Mouse (Mus musculus) adrenal gland, postnatal 0 days (tissue): ENCODE results near the gene Igsf8. TPM values are rescaled to one million over a fixed set of nuclear protein-coding genes. Genes with fewer than 3 reads are reported as not detected.

ENCODE experiments used
- polyA plus RNA-seq: library from polyadenylated mRNA; unstranded; fragments of >200 nt; fragmentation: Nextera tagmentation; extraction: Ambion mirVana; gene quantifications from 2 replicates; pipeline ENCODE4 v1.2.1, GENCODE M21; 2015

Igsf8 gene
- 29.8 and 33.0 TPM in 2 replicates for polyA plus RNA-seq

DNA sequence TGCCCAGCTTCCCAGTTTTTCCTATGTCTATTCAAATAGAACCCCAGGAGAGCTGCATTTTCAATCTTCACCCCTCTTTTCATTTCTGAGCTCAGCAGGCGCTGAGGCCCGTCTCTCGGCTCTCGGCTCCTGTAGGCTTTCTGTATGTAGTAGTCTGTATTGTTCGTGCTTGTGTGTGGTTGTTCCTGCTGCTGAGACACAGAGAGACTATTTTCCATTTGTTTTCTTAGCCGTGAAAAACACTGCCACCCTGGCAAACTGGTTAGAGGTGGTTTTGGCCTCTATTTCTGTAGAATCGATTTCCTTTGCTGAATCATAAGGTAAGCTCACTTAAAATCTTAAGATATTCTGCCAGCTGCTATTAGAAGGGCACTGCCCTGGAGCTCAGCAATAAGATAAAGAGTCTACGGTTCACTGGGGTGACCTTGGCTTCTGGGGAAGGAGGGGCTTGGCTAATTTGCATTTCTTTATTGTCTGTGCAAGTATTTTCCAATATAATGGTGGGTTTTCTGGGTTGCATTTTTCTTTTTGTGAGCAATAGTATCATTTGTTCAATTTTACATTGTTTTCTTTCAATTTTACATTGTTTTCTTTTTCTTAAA is at the start of gene Igsf8:
TSS of gene Igsf8 (plus strand) at position 165 of the 602 bp plus-strand sequence.

DNA sequence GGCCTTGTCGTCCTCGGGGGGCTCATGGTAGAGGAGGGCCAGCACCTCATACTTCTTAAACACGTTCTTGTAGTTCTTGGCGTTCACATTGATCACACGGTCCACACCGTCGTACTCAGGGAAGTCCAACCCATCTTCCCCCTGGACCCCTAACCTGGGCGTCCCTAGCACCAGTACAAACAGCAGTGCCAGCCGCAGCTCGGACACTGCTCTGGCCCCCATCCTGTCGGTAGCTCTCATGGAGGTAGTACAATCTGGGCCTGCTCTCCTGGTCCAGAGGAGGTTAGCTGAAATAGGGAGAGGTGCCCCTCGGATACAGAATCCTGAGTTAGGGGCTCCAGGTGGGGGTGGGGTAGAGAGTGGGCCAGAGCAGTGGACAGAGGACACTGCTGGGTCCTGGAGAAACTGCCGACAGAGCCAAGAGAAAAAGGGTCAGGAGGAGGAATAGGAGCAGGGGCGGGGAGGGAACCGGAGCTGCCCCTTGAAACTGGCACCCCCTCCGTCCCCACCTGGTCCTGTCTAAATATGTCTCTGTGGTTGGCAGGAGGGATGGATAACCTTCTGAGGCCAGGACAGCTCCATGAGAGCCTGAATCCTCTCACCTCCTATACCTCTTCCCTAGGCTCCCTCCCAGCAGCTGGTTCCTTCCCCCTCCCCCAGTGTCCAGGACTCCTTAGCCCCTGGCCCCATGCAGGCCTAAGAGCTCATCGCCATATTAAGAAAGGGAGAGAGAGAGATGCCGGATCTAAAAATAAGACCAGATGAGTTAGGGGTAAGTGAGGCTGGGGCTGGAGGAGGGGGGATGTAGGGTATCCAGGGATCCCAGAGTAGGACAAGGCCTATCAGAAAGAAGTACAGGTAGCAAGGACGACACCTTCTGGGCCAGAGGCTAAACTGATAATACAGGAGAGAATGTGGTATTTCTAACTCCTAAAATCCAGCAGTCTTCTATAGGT is 41.7 kb upstream of the Igsf8 start, which contains the start of gene Casq1:
TSS of gene Casq1 (minus strand) at position 418 of the 956 bp plus-strand sequence.

DNA sequence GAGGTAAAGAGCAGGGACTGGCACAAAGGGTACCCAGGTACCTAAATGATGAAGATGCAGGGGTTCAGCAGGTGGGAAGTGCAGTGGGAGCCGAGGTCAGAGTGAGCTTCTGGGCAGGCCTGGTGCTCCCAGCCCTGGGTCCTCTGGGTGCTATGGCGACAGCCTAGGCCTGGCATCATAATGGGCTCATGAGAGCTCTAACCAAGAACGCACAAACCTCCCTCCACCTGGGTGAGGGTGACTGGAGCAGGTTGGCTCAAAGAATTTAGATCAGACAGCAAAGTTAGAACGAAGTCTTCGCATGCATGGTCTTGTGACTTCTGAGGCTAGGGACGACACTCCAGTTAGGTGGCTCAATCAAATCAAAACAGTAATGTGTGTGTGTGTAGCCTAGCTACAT is 3.1 kb upstream of the Igsf8 start, which contains the start of gene Atp1a4:
TSS of gene Atp1a4 (minus strand) at position 101 of the 400 bp plus-strand sequence.

DNA sequence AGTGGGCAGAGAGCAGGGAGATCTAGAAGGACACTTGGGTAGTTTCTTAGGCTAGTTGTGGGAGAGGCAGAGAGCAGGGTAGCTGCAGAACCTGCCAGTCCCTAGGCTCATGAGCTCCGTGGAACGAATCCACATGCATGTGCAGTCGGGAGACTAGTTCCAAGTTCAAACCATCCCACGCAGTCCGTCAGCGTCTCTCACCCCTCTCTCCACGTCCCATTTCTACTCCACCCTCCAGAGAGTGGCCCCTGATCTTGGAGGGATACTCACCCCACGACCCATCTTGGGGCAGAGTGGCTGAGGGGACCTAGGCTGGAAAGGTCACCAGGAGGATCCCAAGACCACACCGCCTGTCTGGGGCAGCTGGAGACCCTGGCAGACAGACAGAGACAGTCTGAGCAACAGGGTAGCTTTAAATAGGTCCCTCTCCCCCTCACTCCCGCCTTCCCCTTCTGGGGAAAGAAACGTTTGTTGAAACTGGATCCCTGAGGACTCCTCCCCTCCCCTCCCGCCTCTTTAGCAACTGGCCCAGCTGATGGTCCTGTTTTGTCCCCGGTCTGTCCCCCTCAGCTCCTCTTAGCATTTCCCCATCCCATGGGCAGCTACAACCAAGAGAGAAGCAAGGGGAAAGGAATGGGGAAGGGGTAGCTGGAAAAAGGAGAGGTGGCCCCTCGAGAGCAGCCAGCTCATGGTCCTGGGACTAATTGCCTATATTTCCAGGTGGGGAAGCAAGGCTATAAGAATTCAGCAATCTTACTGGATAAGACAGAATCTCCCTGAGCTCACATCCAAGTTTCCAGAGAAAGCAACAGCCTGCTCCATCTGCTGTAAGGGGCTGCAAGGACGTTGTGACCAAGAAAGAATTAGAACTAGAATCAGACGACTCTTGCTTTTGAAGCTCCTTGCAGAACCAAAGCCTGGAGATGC is 36.4 kb downstream of the Igsf8 start, which contains the start of gene Atp1a2:
TSS of gene Atp1a2 (minus strand) at position 454 of the 927 bp plus-strand sequence.

DNA sequence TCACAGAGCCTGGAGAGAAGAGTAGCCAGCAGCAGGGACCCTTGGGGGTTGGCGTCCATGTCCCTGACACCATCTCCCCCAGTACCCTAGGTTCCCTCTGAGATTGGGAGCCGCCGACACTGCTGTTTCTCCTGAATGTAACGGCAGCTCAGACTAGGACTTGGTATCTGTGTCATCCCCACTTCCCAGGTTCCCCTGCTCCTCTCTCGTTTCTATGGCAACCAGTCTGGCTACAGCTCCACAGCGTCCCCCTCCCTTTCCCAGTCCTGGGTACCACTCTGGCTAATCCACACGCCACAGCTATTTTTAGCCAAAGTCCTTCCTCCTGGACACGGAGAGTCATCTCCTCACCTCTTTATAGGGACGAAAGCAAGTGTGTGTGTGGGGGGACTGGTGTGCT is 67.7 kb downstream of the Igsf8 start, which contains the start of gene Kcnj9:
TSS of gene Kcnj9 (minus strand) at position 188 of the 400 bp plus-strand sequence.

DNA sequence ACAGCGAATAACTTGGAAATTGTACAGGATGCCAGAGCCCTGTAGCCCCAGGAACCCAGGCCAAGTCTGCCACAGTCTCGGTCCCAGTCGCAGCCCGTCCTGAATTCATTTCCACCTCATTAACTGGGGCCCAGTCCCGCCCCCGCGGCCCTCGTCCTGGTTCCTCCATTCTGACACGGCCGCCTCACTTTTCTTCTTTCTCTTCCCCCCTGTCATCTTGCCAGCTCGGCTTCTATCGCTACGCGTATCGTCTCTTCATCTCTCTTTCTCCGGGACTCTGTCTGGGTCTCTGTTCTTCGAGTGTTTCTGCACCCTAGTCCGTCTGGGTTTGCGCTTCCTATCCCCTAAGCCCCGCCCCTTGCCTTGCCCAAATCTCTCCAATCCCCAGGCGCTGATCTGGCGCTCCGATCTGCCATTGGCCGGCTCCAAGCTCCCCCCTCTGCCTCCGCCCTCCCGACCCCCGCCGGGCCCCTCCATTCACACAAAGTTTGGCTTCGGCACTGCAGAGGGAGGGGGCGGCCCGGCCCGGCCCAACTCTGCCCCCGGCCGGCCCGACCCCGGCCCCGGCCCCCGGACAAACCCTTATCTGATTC is 79.4 kb downstream of the Igsf8 start, which contains the start of gene Kcnj10:
TSS of gene Kcnj10 (plus strand) at position 482 of the 593 bp plus-strand sequence.

Other genes with a start within 250 kb of the Igsf8 start
- 5.4 and 8.0 TPM in 2 replicates for gene Vangl2, start 233.2 kb upstream of the Igsf8 start, polyA plus RNA-seq
- not detected in 2 replicates for gene Nhlh1, start 204.1 kb upstream of the Igsf8 start, polyA plus RNA-seq
- 85.7 and 124 TPM in 2 replicates for gene Copa, start 179.1 kb upstream of the Igsf8 start, polyA plus RNA-seq
- gene Ncstn, start 178.8 kb upstream of the Igsf8 start, polyA plus RNA-seq: 84.9 and 127 TPM in 2 replicates
- 131 and 196 TPM in 2 replicates for gene Pex19, start 134.9 kb upstream of the Igsf8 start, polyA plus RNA-seq
- 85.4 and 126 TPM in 2 replicates for gene Dcaf8, start 113.6 kb upstream of the Igsf8 start, polyA plus RNA-seq
- gene Pea15a, start 54.8 kb upstream of the Igsf8 start, polyA plus RNA-seq: 91.0 and 111 TPM in 2 replicates
- 1.3 and 9.1 TPM in 2 replicates for gene Casq1, start 41.8 kb upstream of the Igsf8 start, polyA plus RNA-seq
- gene Atp1a4, start 3.2 kb upstream of the Igsf8 start, polyA plus RNA-seq: 0.68 and 2.4 TPM in 2 replicates
- 4.1 and 5.3 TPM in 2 replicates for gene Atp1a2, start 36.4 kb downstream of the Igsf8 start, polyA plus RNA-seq
- 0.28 TPM in 1 of 2 replicates, not detected in the other for gene Kcnj9, start 67.7 kb downstream of the Igsf8 start, polyA plus RNA-seq
- gene Kcnj10, start 79.6 kb downstream of the Igsf8 start, polyA plus RNA-seq: 0.30 and 0.65 TPM in 2 replicates
- gene Pigm, start 114.9 kb downstream of the Igsf8 start, polyA plus RNA-seq: 3.3 and 4.9 TPM in 2 replicates
- gene Slamf9, start 213.7 kb downstream of the Igsf8 start, polyA plus RNA-seq: 2.1 and 2.9 TPM in 2 replicates
- gene Igsf9, start 220.1 kb downstream of the Igsf8 start, polyA plus RNA-seq: 6.3 and 9.2 TPM in 2 replicates
- 205 and 299 TPM in 2 replicates for gene Tagln2, start 238.4 kb downstream of the Igsf8 start, polyA plus RNA-seq